Mouse (Mus musculus) liver, embryonic 11.5 days (tissue): ENCODE measurements around the gene Fbxo21. TPM values are rescaled to one million over a fixed set of nuclear protein-coding genes. Genes with fewer than 3 reads are reported as not detected.

Experiments
- ATAC-seq: fragments of 200-750 bp; cut with Nextera tagmentation; replicated peaks from 2 replicates; pipeline ENCODE4 v1.8.0; 2017; ENCODE audit warnings: moderate number of reproducible peaks, mild to moderate bottlenecking, moderate TSS enrichment, moderate library complexity; ENCODE audit not compliant: low FRiP score
- DNase-seq: peaks from one replicate; pipeline ENCODE4 v3.0.0-alpha.2; 2017; ENCODE audit warnings: low spot score
- H3K27ac ChIP-seq: fragments of 300-500 bp; sonication (generic); 2 replicates; pipeline ENCODE4 v1.5.1; 2014; ENCODE audit warnings: mild to moderate bottlenecking, low read depth, low read length, control low read depth
- H3K27me3 ChIP-seq: fragments of 300-500 bp; sonication (generic); replicated peaks from 2 replicates; pipeline ENCODE4 v1.6.1; 2014; ENCODE audit warnings: low read length, mixed read lengths; ENCODE audit not compliant: control insufficient read depth, insufficient read depth
- H3K36me3 ChIP-seq: fragments of 300-500 bp; sonication (generic); 2 replicates; pipeline ENCODE4 v1.6.1; 2014; ENCODE audit warnings: mild to moderate bottlenecking, low read length, moderate library complexity, mixed read lengths; ENCODE audit not compliant: control insufficient read depth, insufficient read depth
- H3K4me1 ChIP-seq: fragments of 300-500 bp; sonication (generic); replicated peaks from 2 replicates; pipeline ENCODE4 v1.6.1; 2014; ENCODE audit warnings: low read length, mixed read lengths; ENCODE audit not compliant: control insufficient read depth, insufficient read depth
- H3K4me2 ChIP-seq: fragments of 300-500 bp; sonication (generic); 2 replicates; pipeline ENCODE4 v1.6.1; 2014; ENCODE audit warnings: mild to moderate bottlenecking, control low read depth, moderate library complexity
- H3K4me3 ChIP-seq: fragments of 300-500 bp; sonication (generic); 2 replicates; pipeline ENCODE4 v1.5.1; 2014; ENCODE audit warnings: low read depth, low read length, control low read depth
- H3K9ac ChIP-seq: fragments of 300-500 bp; sonication (generic); 2 replicates; pipeline ENCODE4 v1.6.1; 2014; ENCODE audit warnings: low read depth, low read length, control low read depth
- H3K9me3 ChIP-seq: fragments of 300-500 bp; sonication (generic); 2 replicates; pipeline ENCODE4 v1.6.1; 2016; ENCODE audit warnings: low read length, inconsistent platforms, mixed read lengths; ENCODE audit not compliant: control insufficient read depth
- WGBS: fragments of 180-500 bp; shearing (Covaris S2); extraction: QIAGEN DNeasy Blood & Tissue Kit; methylation state at CpG from one replicate; pipeline ENCODE4 v1.1.7; 2014; 5-methylcytosine and 5-hydroxymethylcytosine counted together
- polyA plus RNA-seq: library from polyadenylated mRNA; unstranded; fragments of >200 nt; fragmentation: Nextera tagmentation; extraction: Ambion mirVana; gene quantifications from 2 replicates; pipeline ENCODE4 v1.2.1, GENCODE M21; 2014

Fbxo21 gene
- polyA plus RNA-seq, result 44.8 and 49.2 TPM in 2 replicates

DNA sequence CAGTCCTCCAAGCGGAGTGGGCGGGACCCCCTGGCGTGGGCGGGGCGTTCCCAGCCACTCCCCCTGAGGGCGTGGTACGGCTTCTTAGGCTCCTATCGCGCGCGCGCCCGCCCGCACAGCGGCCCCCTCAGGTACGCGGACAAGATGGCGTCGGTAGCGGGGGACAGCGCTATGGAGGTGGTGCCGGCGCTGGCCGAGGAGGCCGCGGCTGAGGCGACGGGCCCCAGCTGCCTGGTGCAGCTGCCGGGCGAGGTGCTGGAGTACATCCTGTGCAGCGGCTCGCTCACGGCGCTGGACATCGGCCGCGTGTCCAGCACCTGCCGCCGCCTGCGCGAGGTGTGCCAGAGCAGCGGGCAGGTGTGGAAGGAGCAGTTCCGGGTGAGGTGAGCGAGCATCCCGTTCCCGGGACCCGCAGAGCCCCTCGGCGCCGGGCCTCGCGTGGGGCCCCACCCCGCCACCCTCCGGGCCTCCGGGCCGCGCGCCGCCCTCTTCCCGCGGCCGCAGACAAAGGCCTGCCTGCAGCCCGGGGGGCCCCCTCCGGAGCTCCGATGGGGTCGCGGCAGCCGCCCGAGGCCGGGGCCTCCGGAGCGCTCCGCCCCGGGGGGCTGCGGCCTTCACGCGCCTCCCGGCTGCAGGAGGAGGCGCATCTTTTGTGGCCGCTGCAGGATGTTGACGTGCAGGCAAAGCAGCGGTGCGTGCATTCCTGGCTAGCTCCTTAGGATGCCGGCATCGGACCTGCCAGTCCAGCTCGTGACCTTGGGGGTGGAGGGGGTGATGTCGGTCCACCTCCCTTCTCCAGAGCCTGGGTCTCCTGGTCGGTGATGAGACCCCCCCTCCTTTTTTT, at the start of gene Fbxo21:
TSS of gene Fbxo21 (plus strand) at position 74 of the 844 bp plus-strand sequence.
- peak within 1 kb of the TSS; percentile 88 for H3K4me3 ChIP-seq
- DNase-seq, result peak; percentile 98
- H3K4me2 ChIP-seq, result peak within 1 kb of the TSS; percentile 76
- ATAC-seq, result peak; percentile 94
- H3K27me3 ChIP-seq, result no peaks in the 10 kb centered on the region
- WGBS, result under 1% methylated on average over 82 of the region's 88 CpGs
- no peaks in the 10 kb centered on the region for H3K9me3 ChIP-seq
- H3K9ac ChIP-seq, result peak within 1 kb of the TSS; percentile 84
- H3K27ac ChIP-seq, result peak within 1 kb of the TSS; percentile 71
- peaks cover 16% of the 10 kb centered on the region for H3K4me1 ChIP-seq
- H3K36me3 ChIP-seq, result peaks cover 8% of the 10 kb centered on the region

- Histone ChIP-seq H3K4me2 (no peak overlapping the region), H3K9ac (no peak overlapping the region), H3K4me1 (no peaks in the 10 kb centered on the region), H3K4me3 (no peak overlapping the region), H3K9me3 (no peaks in the 10 kb centered on the region), H3K27me3 (no peaks in the 10 kb centered on the region), H3K27ac (no peak overlapping the region), H3K36me3 (no peaks in the 10 kb centered on the region)
- ATAC-seq, result no peak
- WGBS, result 95% methylated on average over 2 of the region's 2 CpGs
- no peak for DNase-seq
Measured at GRCm38 (mm10) chr5:117928553-117928952, 48.0 kb upstream of the Fbxo21 start.

DNA sequence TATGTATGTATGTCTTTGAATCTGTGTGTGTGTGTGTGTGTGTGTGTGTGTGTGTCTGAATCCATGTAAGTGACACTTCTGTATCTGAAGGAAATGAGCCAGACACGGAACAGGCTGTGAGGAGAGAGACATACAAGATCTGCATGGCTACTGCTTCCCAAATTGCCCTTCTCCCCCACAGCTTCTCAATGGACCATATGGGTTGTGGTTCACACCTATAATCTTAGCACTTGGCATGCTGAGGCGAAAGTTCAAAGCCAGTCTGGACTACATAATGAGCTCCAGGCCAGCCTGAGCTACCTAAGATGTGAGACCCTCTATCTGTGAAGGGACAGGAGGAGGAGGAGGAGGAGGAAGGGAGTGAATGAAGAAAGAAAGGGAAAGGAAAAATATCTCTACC, 44.3 kb upstream of the Fbxo21 start:
- ATAC-seq (no peak), DNase-seq (no peak)
- no peak overlapping the region for H3K4me3 ChIP-seq
- 63% methylated on average over 2 of the region's 2 CpGs for WGBS
- H3K27ac ChIP-seq, result no peak overlapping the region
- H3K9me3 ChIP-seq, result no peaks in the 10 kb centered on the region
- H3K27me3 ChIP-seq, result no peaks in the 10 kb centered on the region; the same call in 1 of the 2 replicates
- no peaks in the 10 kb centered on the region for H3K36me3 ChIP-seq
- H3K4me1 ChIP-seq, result no peaks in the 10 kb centered on the region
- no peak overlapping the region for H3K4me2 ChIP-seq
- no peak overlapping the region for H3K9ac ChIP-seq

- no peaks in the 10 kb centered on the region for H3K36me3 ChIP-seq
- peak; percentile 72 for DNase-seq
- WGBS, result 4% methylated on average over 7 of the region's 9 CpGs
- no peaks in the 10 kb centered on the region for H3K4me1 ChIP-seq
- H3K27ac ChIP-seq, result no peak overlapping the region
- no peak for ATAC-seq
- no peaks in the 10 kb centered on the region; the same call in none of the 2 replicates for H3K27me3 ChIP-seq
- no peak overlapping the region for H3K9ac ChIP-seq
- no peak overlapping the region for H3K4me3 ChIP-seq
- no peak overlapping the region for H3K4me2 ChIP-seq
- no peaks in the 10 kb centered on the region for H3K9me3 ChIP-seq
Measured at GRCm38 (mm10) chr5:117932862-117933261, 43.7 kb upstream of the Fbxo21 start.

GRCm38 (mm10) chr5:117936346-117936745, 40.2 kb upstream of the Fbxo21 start:
- no peak overlapping the region for H3K4me2 ChIP-seq
- no peak overlapping the region for H3K4me3 ChIP-seq
- ATAC-seq (no peak), DNase-seq (no peak)
- no peaks in the 10 kb centered on the region for H3K9me3 ChIP-seq
- 56% methylated on average over 16 of the region's 16 CpGs for WGBS
- no peak overlapping the region for H3K9ac ChIP-seq
- H3K4me1 ChIP-seq, result no peaks in the 10 kb centered on the region
- no peaks in the 10 kb centered on the region; the same call in none of the 2 replicates for H3K27me3 ChIP-seq
- H3K27ac ChIP-seq, result no peak overlapping the region
- H3K36me3 ChIP-seq, result no peaks in the 10 kb centered on the region

- no peaks in the 10 kb centered on the region for H3K36me3 ChIP-seq
- 77% methylated on average over 3 of the region's 3 CpGs for WGBS
- no peak for ATAC-seq
- H3K4me1 ChIP-seq, result no peaks in the 10 kb centered on the region
- H3K9ac ChIP-seq, result no peak overlapping the region
- no peak overlapping the region for H3K27ac ChIP-seq
- no peaks in the 10 kb centered on the region; the same call in none of the 2 replicates for H3K27me3 ChIP-seq
- no peaks in the 10 kb centered on the region for H3K9me3 ChIP-seq
- no peak overlapping the region for H3K4me2 ChIP-seq
- DNase-seq, result no peak
- no peak overlapping the region for H3K4me3 ChIP-seq
Measured at GRCm38 (mm10) chr5:117937186-117937585, 39.3 kb upstream of the Fbxo21 start.

DNA sequence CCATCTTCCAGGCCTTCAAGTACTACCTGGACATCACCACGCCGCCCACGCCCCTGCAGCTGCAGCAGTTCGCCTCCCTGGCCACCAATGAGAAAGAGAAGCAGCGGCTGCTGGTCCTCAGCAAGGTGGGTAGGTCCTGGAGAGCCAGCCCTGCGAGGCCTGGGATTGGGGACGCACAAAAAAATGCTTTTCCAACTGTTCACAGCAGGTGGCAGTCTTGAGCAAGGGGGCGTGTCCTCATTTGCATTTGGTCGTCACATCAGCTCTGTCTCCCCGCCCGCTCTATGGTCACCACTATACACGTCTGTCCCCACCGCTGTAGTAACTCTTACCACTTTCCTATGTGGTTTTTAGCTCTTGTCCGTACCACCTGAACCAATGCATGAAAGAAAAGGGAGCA, 38.3 kb upstream of the Fbxo21 start:
- peak; percentile 68 for ATAC-seq

DNA sequence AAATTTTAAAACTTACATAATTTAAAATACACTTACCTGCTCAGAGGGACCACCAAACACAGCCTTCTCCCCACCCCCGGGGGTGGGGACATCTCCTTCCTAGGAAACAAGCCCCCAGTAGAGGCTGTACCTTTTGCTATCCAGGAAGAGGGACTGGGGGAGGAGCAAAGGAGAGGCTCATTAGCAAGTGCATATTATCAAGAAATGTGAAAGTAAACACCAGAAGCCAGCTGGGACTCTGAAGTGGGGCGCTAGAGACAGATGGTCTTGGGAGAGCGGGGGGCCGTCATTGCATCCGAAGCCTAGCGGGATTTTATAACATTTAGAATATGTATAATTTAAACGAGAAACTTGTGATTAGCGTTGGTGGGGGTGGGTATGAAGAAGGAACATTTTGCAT, 37.1 kb upstream of the Fbxo21 start:
- H3K4me2 ChIP-seq, result no peak overlapping the region
- H3K27ac ChIP-seq, result no peak overlapping the region
- WGBS, result 80% methylated on average over 8 of the region's 8 CpGs
- no peaks in the 10 kb centered on the region; the same call in none of the 2 replicates for H3K27me3 ChIP-seq
- no peak for ATAC-seq
- H3K4me3 ChIP-seq, result no peak overlapping the region
- H3K36me3 ChIP-seq, result no peaks in the 10 kb centered on the region
- H3K4me1 ChIP-seq, result no peaks in the 10 kb centered on the region
- DNase-seq, result no peak
- H3K9ac ChIP-seq, result no peak overlapping the region
- no peaks in the 10 kb centered on the region for H3K9me3 ChIP-seq

More for the DNA sequence above, 38.3 kb upstream of the Fbxo21 start:
- peak; percentile 75 for DNase-seq
- Histone ChIP-seq H3K9ac (no peak overlapping the region), H3K27me3 (no peaks in the 10 kb centered on the region; the same call in none of the 2 replicates), H3K9me3 (no peaks in the 10 kb centered on the region), H3K4me3 (peak overlapping the region; percentile 39), H3K36me3 (no peaks in the 10 kb centered on the region), H3K27ac (no peak overlapping the region), H3K4me2 (peak overlapping the region; percentile 64), H3K4me1 (no peaks in the 10 kb centered on the region)
- WGBS, result 14% methylated on average over 14 of the region's 14 CpGs

- no peak overlapping the region for H3K4me3 ChIP-seq
- H3K9me3 ChIP-seq, result no peaks in the 10 kb centered on the region
- ATAC-seq, result no peak
- DNase-seq, result no peak
- 72% methylated on average over 3 of the region's 3 CpGs for WGBS
- H3K27me3 ChIP-seq, result no peaks in the 10 kb centered on the region; the same call in 1 of the 2 replicates
- no peak overlapping the region for H3K9ac ChIP-seq
- no peaks in the 10 kb centered on the region for H3K4me1 ChIP-seq
- no peak overlapping the region for H3K27ac ChIP-seq
- no peak overlapping the region for H3K4me2 ChIP-seq
- no peaks in the 10 kb centered on the region for H3K36me3 ChIP-seq
Measured at GRCm38 (mm10) chr5:117941552-117941951, 35.0 kb upstream of the Fbxo21 start.
